Mouse (Mus musculus): ENCODE measurements at regions not wholly inside any gene's neighbourhood (a gene's known extent, or its start where the extent isn't known, plus 50 kb on each side); places are given as distances from the start of the nearest gene placed in this dataset.
"Not testable (repeated sequence)": the region's sequence is repeated elsewhere in the genome, so short reads cannot be mapped to it uniquely, and the experiment has no call there.

- no peak for DNase-seq
Measured at GRCm38 (mm10) chr13:32449710-32450417, 111.3 kb upstream of the Gmds start.

GRCm38 (mm10) chr13:32444531-32444930 lies 106.0 kb upstream of the Gmds start:
- DNase-seq: no peak

- no peak for DNase-seq
Measured at GRCm38 (mm10) chr13:32442025-32442424, 103.5 kb upstream of the Gmds start.

- no peak for DNase-seq
Measured at GRCm38 (mm10) chr13:32435136-32435535, 96.6 kb upstream of the Gmds start.

- no peak for DNase-seq
Measured at GRCm38 (mm10) chr13:32428482-32428881, 89.9 kb upstream of the Gmds start.

GRCm38 (mm10) chr13:32426906-32427305 lies 88.4 kb upstream of the Gmds start:
- no peak for DNase-seq

- DNase-seq: no peak
Measured at GRCm38 (mm10) chr13:32426199-32426598, 87.7 kb upstream of the Gmds start.

GRCm38 (mm10) chr13:32424543-32424942 lies 86.0 kb upstream of the Gmds start:
- not testable (repeated sequence) for DNase-seq

GRCm38 (mm10) chr13:32422485-32422884 lies 83.9 kb upstream of the Gmds start:
- DNase-seq: no peak

GRCm38 (mm10) chr13:32419326-32419725 lies 80.8 kb upstream of the Gmds start:
- no peak for DNase-seq

- DNase-seq: no peak
Measured at GRCm38 (mm10) chr13:32418655-32419054, 80.1 kb upstream of the Gmds start.

GRCm38 (mm10) chr13:32417907-32418306 lies 79.4 kb upstream of the Gmds start:
- no peak for DNase-seq

- DNase-seq: peak; percentile 73
Measured at GRCm38 (mm10) chr13:32411287-32411935, 72.9 kb upstream of the Gmds start.

- DNase-seq: no peak
Measured at GRCm38 (mm10) chr13:32410065-32410464, 71.5 kb upstream of the Gmds start.

GRCm38 (mm10) chr13:32398616-32399015 lies 60.1 kb upstream of the Gmds start:
- DNase-seq: no peak

All from adrenal gland, postnatal 25 days (tissue).